Mouse (Mus musculus) spleen, adult 2 months (tissue): ENCODE results near the gene Stx6. TPM values are rescaled to one million over a fixed set of nuclear protein-coding genes. Genes with fewer than 3 reads are reported as not detected.

ENCODE experiments used
- DNase-seq, 2 experiments: peaks; one replicate each; pipeline versions ENCODE4 v3.0.0 to v3.0.0-alpha.2; 2012 to 2021; ENCODE audit warnings: low spot score in 2 of 2, low read depth in 1 of 2
- H3K27ac ChIP-seq: fragments of 200-500 bp; 2 replicates; pipeline ENCODE4 v1.5.1; 2012; ENCODE audit warnings: low read length, inconsistent platforms; ENCODE audit not compliant: insufficient read depth
- H3K27me3 ChIP-seq: fragments of 200-500 bp; 2 replicates; pipeline ENCODE4 v1.6.1; 2012; ENCODE audit warnings: mild to moderate bottlenecking, moderate library complexity, low read length, inconsistent platforms; ENCODE audit not compliant: control insufficient read depth, insufficient read depth
- H3K36me3 ChIP-seq: fragments of 200-500 bp; 2 replicates; pipeline ENCODE4 v1.6.1; 2012; ENCODE audit warnings: mild to moderate bottlenecking, low read length, inconsistent platforms; ENCODE audit not compliant: control insufficient read depth, insufficient read depth
- H3K4me1 ChIP-seq: fragments of 200-500 bp; 2 replicates; pipeline ENCODE4 v1.6.1; 2011; ENCODE audit warnings: inconsistent platforms; ENCODE audit not compliant: control insufficient read depth, insufficient read depth, insufficient read length
- H3K4me3 ChIP-seq: fragments of 200-500 bp; 2 replicates; pipeline ENCODE4 v1.5.1; 2011; ENCODE audit warnings: mild to moderate bottlenecking, inconsistent platforms; ENCODE audit not compliant: insufficient read depth, insufficient read length; ENCODE audit errors: extremely low read depth
- CTCF ChIP-seq: fragments of 200-500 bp; IDR thresholded peaks from 2 replicates; pipeline ENCODE4 v1.5.1; 2011; ENCODE audit warnings: mild to moderate bottlenecking, inconsistent platforms; ENCODE audit not compliant: insufficient read depth, insufficient read length, insufficient replicate concordance; ENCODE audit errors: extremely low read depth
- POLR2A ChIP-seq: fragments of 200-500 bp; IDR thresholded peaks from 2 replicates; pipeline ENCODE4 v1.6.1; 2011; ENCODE audit warnings: low read depth, low read length, inconsistent platforms
- WGBS: fragments of 180-500 bp; shearing (Covaris S2); methylation state at CpG from one replicate; pipeline ENCODE4 v1.1.7; 2018; 5-methylcytosine and 5-hydroxymethylcytosine counted together
- polyA plus RNA-seq: library from polyadenylated mRNA; depleted of rRNA; stranded (reverse); fragments of >200 nt; gene quantifications from 2 replicates; pipeline ENCODE4 v1.2.3, GENCODE M21; 2012; rRNA removed

Stx6 gene
- polyA plus RNA-seq: 35.0 and 45.6 TPM in 2 replicates

- peak within 1 kb of the TSS; percentile 83 for H3K4me3 ChIP-seq
- H3K27ac ChIP-seq: peak within 1 kb of the TSS; percentile 64
- 3% methylated on average over 47 of the region's 48 CpGs for WGBS
- no peak for TF ChIP-seq CTCF
- no peak for TF ChIP-seq POLR2A
- H3K4me1 ChIP-seq: no peaks in the 10 kb centered on the region; the same call in 1 of the 2 replicates
- no peaks in the 10 kb centered on the region for H3K36me3 ChIP-seq
- no peaks in the 10 kb centered on the region for H3K27me3 ChIP-seq
- peak; percentile 94 to 99 for DNase-seq
These were observed at the start of gene Stx6 for GRCm38 (mm10) chr1:155158141-155158969. Gene Stx6, plus strand, starts transcription at chr1:155158715.

GRCm38 (mm10) chr1:155109387-155110350, 48.8 kb upstream of the Stx6 start:
- no peak for DNase-seq
- Histone ChIP-seq H3K27me3 (no peaks in the 10 kb centered on the region), H3K36me3 (no peaks in the 10 kb centered on the region), H3K27ac (no peak overlapping the region), H3K4me1 (peaks cover 10% of the 10 kb centered on the region; the same call in 1 of the 2 replicates), H3K4me3 (no peak overlapping the region)
- WGBS: 60% methylated on average over 18 of the region's 18 CpGs
- no peak for TF ChIP-seq POLR2A
- no peak for TF ChIP-seq CTCF

- Histone ChIP-seq H3K27ac (no peak overlapping the region), H3K4me1 (peaks cover 10% of the 10 kb centered on the region; the same call in 1 of the 2 replicates), H3K36me3 (no peaks in the 10 kb centered on the region), H3K4me3 (no peak overlapping the region), H3K27me3 (no peaks in the 10 kb centered on the region)
- no peak for TF ChIP-seq POLR2A
- no peak for TF ChIP-seq CTCF
- 81% methylated on average over 6 of the region's 6 CpGs for WGBS
- DNase-seq: no peak
These were observed 47.0 kb upstream of the Stx6 start for GRCm38 (mm10) chr1:155111491-155111890.

- Histone ChIP-seq H3K4me3 (no peak overlapping the region), H3K27me3 (no peaks in the 10 kb centered on the region), H3K36me3 (no peaks in the 10 kb centered on the region), H3K4me1 (peaks cover 10% of the 10 kb centered on the region; the same call in 1 of the 2 replicates), H3K27ac (no peak overlapping the region)
- no peak for DNase-seq
- TF ChIP-seq POLR2A (no peak), CTCF (no peak)
- 88% methylated on average over 4 of the region's 4 CpGs for WGBS
These were observed 46.4 kb upstream of the Stx6 start for GRCm38 (mm10) chr1:155112118-155112517.

GRCm38 (mm10) chr1:155112875-155113274, 45.6 kb upstream of the Stx6 start:
- no peak for TF ChIP-seq CTCF
- no peak for TF ChIP-seq POLR2A
- no peak for DNase-seq
- WGBS: 95% methylated on average over 1 of the region's 1 CpGs
- peaks cover 10% of the 10 kb centered on the region; the same call in 1 of the 2 replicates for H3K4me1 ChIP-seq
- no peaks in the 10 kb centered on the region for H3K36me3 ChIP-seq
- no peak overlapping the region for H3K4me3 ChIP-seq
- no peaks in the 10 kb centered on the region for H3K27me3 ChIP-seq
- H3K27ac ChIP-seq: no peak overlapping the region

GRCm38 (mm10) chr1:155113946-155114345, 44.6 kb upstream of the Stx6 start:
- no peak for TF ChIP-seq POLR2A
- TF ChIP-seq CTCF: no peak
- Histone ChIP-seq H3K27ac (no peak overlapping the region), H3K27me3 (no peaks in the 10 kb centered on the region), H3K4me3 (no peak overlapping the region), H3K4me1 (peaks cover 5% of the 10 kb centered on the region; the same call in 1 of the 2 replicates), H3K36me3 (no peaks in the 10 kb centered on the region)
- 73% methylated on average over 3 of the region's 3 CpGs for WGBS
- no peak for DNase-seq
